Mouse (Mus musculus): ENCODE results near the gene Gm49378. TPM values are rescaled to one million over a fixed set of nuclear protein-coding genes. Genes with fewer than 3 reads are reported as not detected.

Gm49378 gene
- 0.87 and 3.0 TPM in 2 replicates for polyA plus RNA-seq (2016; fragmentation: Nextera tagmentation; extraction: Ambion mirVana)

DNA sequence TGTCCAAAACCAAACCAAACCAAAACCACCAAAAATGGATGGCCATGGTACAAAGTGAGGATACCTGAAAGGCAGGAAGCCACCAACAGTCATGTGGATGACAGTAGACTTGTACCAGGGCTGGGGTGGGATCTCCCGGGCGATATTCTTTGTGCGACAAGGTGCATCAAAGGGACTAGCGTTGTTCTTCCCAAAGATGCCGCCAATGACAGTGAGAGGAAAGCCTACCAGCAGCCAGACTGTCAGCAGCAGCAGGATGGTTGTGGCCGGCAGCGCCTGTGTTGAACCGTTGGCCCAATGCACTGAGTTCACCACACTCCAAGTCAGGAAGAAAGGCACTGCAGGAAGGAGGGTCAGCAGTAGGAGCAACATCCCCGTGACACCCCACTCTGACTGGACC lies at the start of gene Gm49378:
Gene Gm49378, minus strand, starts transcription at position 101 of the 400 bp plus-strand sequence.
- no peak within 1 kb of the TSS for H3K4me2 ChIP-seq (replicated peaks)
- no peaks in the 10 kb centered on the region for H3K27me3 ChIP-seq
- ATAC-seq (ENCODE audit: insufficient number of reproducible peaks, insufficient read depth, low FRiP score, low TSS enrichment): no peak
- H3K27ac ChIP-seq: no peak within 1 kb of the TSS
- H3K9me3 ChIP-seq: no peaks in the 10 kb centered on the region
- no peak within 1 kb of the TSS for H3K4me3 ChIP-seq
- 94% methylated on average over 9 of the region's 9 CpGs for WGBS
- peaks cover 69% of the 10 kb centered on the region for H3K36me3 ChIP-seq
- H3K4me1 ChIP-seq: peaks cover 20% of the 10 kb centered on the region
- no peak within 1 kb of the TSS for H3K9ac ChIP-seq

GRCm38 (mm10) chr14:55682118-55682493 lies 44.4 kb upstream of the Gm49378 start:
- peak overlapping the region; percentile 82 for H3K4me3 ChIP-seq
- no peaks in the 10 kb centered on the region for H3K9me3 ChIP-seq
- H3K27me3 ChIP-seq: no peaks in the 10 kb centered on the region
- 0 out of 2 replicates have a peak overlapping the region, but pooled peaks have one; percentile 83 for H3K27ac ChIP-seq
- peak; percentile 23; the same call in 1 of the 2 replicates for ATAC-seq (ENCODE audit: insufficient number of reproducible peaks, insufficient read depth, low FRiP score, low TSS enrichment)
- peaks cover 10% of the 10 kb centered on the region for H3K4me1 ChIP-seq
- H3K36me3 ChIP-seq: peaks cover 33% of the 10 kb centered on the region
- H3K4me2 ChIP-seq (replicated peaks): peak overlapping the region; percentile 85
- WGBS: 12% methylated on average over 3 of the region's 3 CpGs
- peak overlapping the region; percentile 71 for H3K9ac ChIP-seq

DNA sequence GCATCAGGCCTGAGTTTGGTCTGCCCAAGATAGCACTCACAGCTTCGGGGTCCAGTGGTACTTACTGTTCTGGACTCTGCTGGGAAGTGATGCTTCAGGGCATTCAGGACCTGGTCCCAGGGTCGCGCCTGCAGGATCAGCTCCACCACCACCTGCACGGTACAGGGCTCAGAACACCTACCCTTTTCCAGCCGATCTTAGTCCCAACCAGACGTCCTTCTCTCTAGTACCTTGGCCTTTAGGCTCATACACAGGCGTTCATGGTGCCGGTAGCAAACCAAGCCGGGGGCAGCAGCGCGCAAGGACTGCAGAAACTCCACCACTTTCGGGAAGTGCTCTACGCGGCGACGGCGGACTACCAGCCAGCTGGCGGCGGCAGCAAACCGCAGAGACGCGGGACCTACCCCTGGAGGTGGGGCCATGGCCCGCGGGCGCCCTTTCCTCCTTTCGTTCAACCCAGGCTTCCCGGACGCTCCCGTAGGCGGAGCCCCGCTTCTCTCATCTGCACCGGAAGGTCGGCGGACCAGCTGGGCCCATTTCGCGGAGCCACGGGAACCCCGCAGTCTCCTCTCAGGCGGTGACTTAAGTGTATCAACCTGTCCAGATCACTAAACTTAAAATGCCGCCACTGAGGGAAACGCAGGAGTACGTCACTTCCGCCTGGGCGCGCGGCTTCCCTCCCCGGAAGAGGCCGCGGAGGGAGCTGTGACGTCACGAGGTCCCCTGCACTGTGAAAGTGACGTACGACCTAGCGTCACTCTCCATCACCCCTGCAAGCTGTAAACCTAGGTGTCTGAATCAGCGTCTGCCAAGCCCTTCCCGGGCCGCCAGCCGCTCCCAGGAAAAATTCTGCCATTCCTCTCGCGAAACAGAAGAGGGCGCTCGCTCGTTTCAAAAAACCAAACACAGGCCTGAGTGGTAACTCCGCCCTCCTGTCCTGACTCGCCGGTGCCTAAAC lies 43.7 kb upstream of the Gm49378 start, which contains the start of gene Tinf2:
Gene Tinf2, minus strand, starts transcription at position 661 of the 958 bp plus-strand sequence.
- H3K9me3 ChIP-seq: no peaks in the 10 kb centered on the region
- ATAC-seq (ENCODE audit: insufficient number of reproducible peaks, insufficient read depth, low FRiP score, low TSS enrichment): peak; percentile 94
- peaks cover 10% of the 10 kb centered on the region for H3K4me1 ChIP-seq
- H3K4me3 ChIP-seq: peak within 1 kb of the TSS; percentile 82
- peak within 1 kb of the TSS; percentile 71 for H3K9ac ChIP-seq
- H3K36me3 ChIP-seq: peaks cover 40% of the 10 kb centered on the region
- WGBS: under 1% methylated on average over 66 of the region's 66 CpGs
- H3K4me2 ChIP-seq (replicated peaks): peak within 1 kb of the TSS; percentile 85
- peak within 1 kb of the TSS; percentile 83 for H3K27ac ChIP-seq
- H3K27me3 ChIP-seq: no peaks in the 10 kb centered on the region

DNA sequence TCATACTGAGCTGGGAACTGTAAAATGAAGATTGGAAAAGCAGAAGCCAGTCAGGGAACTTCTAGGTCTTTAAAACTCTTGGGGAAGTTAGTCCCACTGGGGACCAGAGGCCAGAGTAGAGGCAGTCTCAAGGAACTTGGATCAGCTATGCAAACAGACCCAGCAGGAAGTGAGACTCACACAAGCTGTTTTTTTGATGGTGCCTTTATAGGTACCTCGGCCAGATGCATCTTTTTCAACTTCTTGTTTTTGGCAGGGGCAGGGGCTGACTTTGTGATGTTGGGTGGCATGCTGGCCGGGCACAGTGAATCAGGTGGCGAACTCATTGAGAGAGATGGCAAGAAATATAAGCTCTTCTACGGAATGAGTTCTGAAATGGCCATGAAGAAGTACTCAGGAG lies 39.9 kb upstream of the Gm49378 start:
- Histone ChIP-seq H3K4me2 (replicated peaks) (no peak overlapping the region), H3K36me3 (peaks cover 58% of the 10 kb centered on the region), H3K27ac (no peak overlapping the region), H3K27me3 (no peaks in the 10 kb centered on the region), H3K4me3 (no peak overlapping the region), H3K9me3 (no peaks in the 10 kb centered on the region), H3K9ac (no peak overlapping the region), H3K4me1 (peaks cover 15% of the 10 kb centered on the region)
- 87% methylated on average over 4 of the region's 4 CpGs for WGBS
- no peak for ATAC-seq (ENCODE audit: insufficient number of reproducible peaks, insufficient read depth, low FRiP score, low TSS enrichment)

GRCm38 (mm10) chr14:55672741-55673060 lies 35.0 kb upstream of the Gm49378 start:
- Histone ChIP-seq H3K36me3 (peaks cover 30% of the 10 kb centered on the region), H3K4me1 (peaks cover 16% of the 10 kb centered on the region; the same call in 1 of the 2 replicates), H3K27ac (no peak overlapping the region), H3K27me3 (no peaks in the 10 kb centered on the region), H3K9ac (peak overlapping the region; percentile 64), H3K9me3 (no peaks in the 10 kb centered on the region), H3K4me2 (replicated peaks) (peak overlapping the region; percentile 86), H3K4me3 (peak overlapping the region; percentile 78)
- ATAC-seq (ENCODE audit: insufficient number of reproducible peaks, insufficient read depth, low FRiP score, low TSS enrichment): no peak
- 74% methylated on average over 7 of the region's 7 CpGs for WGBS

GRCm38 (mm10) chr14:55671833-55672740 lies 34.4 kb upstream of the Gm49378 start, which contains the start of the genes Gmpr2 and Nedd8:
Gene Gmpr2 (plus strand): TSS chr14:55671941.
Gene Nedd8 (minus strand): TSS chr14:55672124.
- peak; percentile 97 for ATAC-seq (ENCODE audit: insufficient number of reproducible peaks, insufficient read depth, low FRiP score, low TSS enrichment)
- under 1% methylated on average over 38 of the region's 38 CpGs for WGBS
- H3K36me3 ChIP-seq: peaks cover 24% of the 10 kb centered on the region
- peak within 1 kb of the TSS; percentile 78 for H3K4me3 ChIP-seq
- H3K27me3 ChIP-seq: no peaks in the 10 kb centered on the region
- H3K27ac ChIP-seq: peak within 1 kb of the TSS; percentile 85
- no peaks in the 10 kb centered on the region for H3K9me3 ChIP-seq
- H3K9ac ChIP-seq: peak within 1 kb of the TSS; percentile 78
- peak within 1 kb of the TSS; percentile 86 for H3K4me2 ChIP-seq (replicated peaks)
- H3K4me1 ChIP-seq: peaks cover 16% of the 10 kb centered on the region; the same call in 1 of the 2 replicates

GRCm38 (mm10) chr14:55671486-55671832 lies 33.8 kb upstream of the Gm49378 start:
- WGBS: under 1% methylated on average over 12 of the region's 12 CpGs
- peaks cover 23% of the 10 kb centered on the region for H3K36me3 ChIP-seq
- H3K4me2 ChIP-seq (replicated peaks): peak overlapping the region; percentile 86
- peaks cover 16% of the 10 kb centered on the region; the same call in 1 of the 2 replicates for H3K4me1 ChIP-seq
- H3K27me3 ChIP-seq: no peaks in the 10 kb centered on the region
- H3K9me3 ChIP-seq: no peaks in the 10 kb centered on the region
- peak overlapping the region; percentile 85 for H3K27ac ChIP-seq
- peak overlapping the region; percentile 78 for H3K4me3 ChIP-seq
- peak; percentile 50 for ATAC-seq (ENCODE audit: insufficient number of reproducible peaks, insufficient read depth, low FRiP score, low TSS enrichment)
- H3K9ac ChIP-seq: peak overlapping the region; percentile 78

DNA sequence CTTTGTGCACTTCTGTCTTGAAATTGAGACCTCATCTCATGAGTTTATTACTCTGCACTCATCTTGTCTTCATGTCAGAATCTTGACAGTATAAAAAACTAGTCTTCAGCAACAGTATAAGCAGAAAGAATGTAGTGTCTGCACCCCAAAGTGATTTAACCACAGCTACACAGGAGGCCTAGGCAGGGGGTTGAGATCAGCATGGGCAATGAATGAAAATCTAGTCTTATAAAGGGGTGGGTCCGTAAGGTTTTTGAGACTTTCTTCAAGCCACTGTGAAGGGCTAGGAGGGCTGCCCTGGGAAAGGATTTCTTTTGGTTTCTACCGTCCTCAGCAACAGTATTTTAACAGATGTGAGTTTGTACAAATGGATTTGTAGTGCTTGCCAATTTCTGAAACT lies 22.9 kb upstream of the Gm49378 start:
- H3K9ac ChIP-seq: no peak overlapping the region
- no peaks in the 10 kb centered on the region for H3K9me3 ChIP-seq
- peak overlapping the region; percentile 51 for H3K4me2 ChIP-seq (replicated peaks)
- WGBS: 56% methylated on average over 2 of the region's 2 CpGs
- peak overlapping the region; percentile 62 for H3K4me3 ChIP-seq
- 0 out of 2 replicates have a peak overlapping the region, but pooled peaks have one; percentile 83 for H3K27ac ChIP-seq
- peaks cover 5% of the 10 kb centered on the region; the same call in 1 of the 2 replicates for H3K4me1 ChIP-seq
- H3K36me3 ChIP-seq: peaks cover 33% of the 10 kb centered on the region
- H3K27me3 ChIP-seq: no peaks in the 10 kb centered on the region
- no peak for ATAC-seq (ENCODE audit: insufficient number of reproducible peaks, insufficient read depth, low FRiP score, low TSS enrichment)

- Histone ChIP-seq H3K9ac (peak within 1 kb of the TSS; percentile 71), H3K27ac (peak within 1 kb of the TSS; percentile 83), H3K4me3 (peak within 1 kb of the TSS; percentile 62), H3K4me1 (peaks cover 5% of the 10 kb centered on the region; the same call in 1 of the 2 replicates), H3K27me3 (no peaks in the 10 kb centered on the region), H3K36me3 (peaks cover 32% of the 10 kb centered on the region), H3K4me2 (replicated peaks) (peak within 1 kb of the TSS; percentile 51), H3K9me3 (no peaks in the 10 kb centered on the region)
- ATAC-seq (ENCODE audit: insufficient number of reproducible peaks, insufficient read depth, low FRiP score, low TSS enrichment): peak; percentile 83
- under 1% methylated on average over 39 of the region's 39 CpGs for WGBS
Observed at GRCm38 (mm10) chr14:55659960-55660573, 22.4 kb upstream of the Gm49378 start, which contains the start of gene Mdp1. Gene Mdp1 (minus strand): TSS chr14:55660508.

DNA sequence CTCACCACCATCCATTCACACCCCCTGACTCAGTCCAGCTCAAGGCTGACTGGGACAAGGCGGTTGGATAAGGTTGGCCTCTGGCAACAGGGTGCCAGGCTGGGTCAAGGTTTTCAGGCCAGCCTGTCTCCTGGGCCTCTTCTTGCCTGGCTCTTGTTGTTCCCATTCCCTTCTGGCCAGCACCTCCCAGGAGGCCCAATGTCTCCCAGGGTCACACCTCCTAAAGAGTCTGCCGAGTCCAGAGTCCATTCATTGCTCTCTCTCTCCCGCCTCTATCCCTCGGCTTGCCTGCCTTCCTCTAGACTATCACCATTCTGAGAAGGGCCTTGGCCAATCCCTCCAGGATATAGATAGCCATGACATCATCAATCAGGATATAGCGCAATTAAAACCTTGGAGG lies 20.3 kb upstream of the Gm49378 start:
- 93% methylated on average over 5 of the region's 5 CpGs for WGBS
- Histone ChIP-seq H3K9ac (no peak overlapping the region), H3K4me3 (no peak overlapping the region), H3K9me3 (no peaks in the 10 kb centered on the region), H3K27ac (no peak overlapping the region), H3K27me3 (no peaks in the 10 kb centered on the region), H3K4me1 (peaks cover 5% of the 10 kb centered on the region; the same call in 1 of the 2 replicates), H3K4me2 (replicated peaks) (no peak overlapping the region), H3K36me3 (peaks cover 21% of the 10 kb centered on the region)
- no peak for ATAC-seq (ENCODE audit: insufficient number of reproducible peaks, insufficient read depth, low FRiP score, low TSS enrichment)

- H3K9ac ChIP-seq: no peak overlapping the region
- H3K36me3 ChIP-seq: peaks cover 16% of the 10 kb centered on the region
- no peak overlapping the region for H3K27ac ChIP-seq
- ATAC-seq (ENCODE audit: insufficient number of reproducible peaks, insufficient read depth, low FRiP score, low TSS enrichment): no peak
- 86% methylated on average over 3 of the region's 3 CpGs for WGBS
- H3K27me3 ChIP-seq: no peaks in the 10 kb centered on the region
- no peak overlapping the region for H3K4me3 ChIP-seq
- no peak overlapping the region for H3K4me2 ChIP-seq (replicated peaks)
- H3K4me1 ChIP-seq: peaks cover 5% of the 10 kb centered on the region; the same call in 1 of the 2 replicates
- H3K9me3 ChIP-seq: no peaks in the 10 kb centered on the region
Observed at GRCm38 (mm10) chr14:55656935-55657334, 19.2 kb upstream of the Gm49378 start.

All from embryonic facial prominence, embryonic 12.5 days (tissue).